Mouse (Mus musculus): Measurements from ENCODE around the gene Hsd17b1.

The Hsd17b1 gene

DNA sequence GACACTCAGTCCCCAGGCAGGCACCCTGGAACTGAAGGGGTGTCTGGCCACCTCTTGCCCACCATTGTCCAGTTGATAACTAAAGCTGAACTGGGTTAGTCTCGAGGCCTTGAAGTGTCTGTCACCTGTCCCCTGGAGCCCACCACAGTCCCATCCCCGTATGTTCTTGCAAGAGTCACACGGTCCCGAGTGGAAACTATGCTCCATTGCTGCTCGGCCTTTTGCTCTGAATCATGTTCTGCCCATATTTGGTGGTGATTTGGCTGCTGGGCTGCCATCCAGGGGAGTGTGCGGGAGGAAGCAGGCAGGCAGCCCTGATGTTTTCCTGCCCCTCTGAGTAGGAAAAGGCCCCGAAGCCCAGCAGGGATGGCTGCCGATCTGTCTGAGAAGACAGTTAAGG is 18.1 kb upstream of the Hsd17b1 start:
- peak; percentile 64 for DNase-seq (ENCODE audit: extremely low read depth, insufficient read length, low spot score)

- DNase-seq (ENCODE audit: extremely low read depth, insufficient read length, low spot score) = no peak
Observed at GRCm38 (mm10) chr11:101061049-101061448, 17.2 kb upstream of the Hsd17b1 start.

- DNase-seq (ENCODE audit: extremely low read depth, insufficient read length, low spot score) = no peak
Observed at GRCm38 (mm10) chr11:101062165-101062884, 15.9 kb upstream of the Hsd17b1 start.

GRCm38 (mm10) chr11:101062971-101063675 is 15.1 kb upstream of the Hsd17b1 start:
- no peak for DNase-seq (ENCODE audit: extremely low read depth, insufficient read length, low spot score)

- peak; percentile 71 for DNase-seq (ENCODE audit: extremely low read depth, insufficient read length, low spot score)
Observed at GRCm38 (mm10) chr11:101063676-101064327, 14.4 kb upstream of the Hsd17b1 start.

DNA sequence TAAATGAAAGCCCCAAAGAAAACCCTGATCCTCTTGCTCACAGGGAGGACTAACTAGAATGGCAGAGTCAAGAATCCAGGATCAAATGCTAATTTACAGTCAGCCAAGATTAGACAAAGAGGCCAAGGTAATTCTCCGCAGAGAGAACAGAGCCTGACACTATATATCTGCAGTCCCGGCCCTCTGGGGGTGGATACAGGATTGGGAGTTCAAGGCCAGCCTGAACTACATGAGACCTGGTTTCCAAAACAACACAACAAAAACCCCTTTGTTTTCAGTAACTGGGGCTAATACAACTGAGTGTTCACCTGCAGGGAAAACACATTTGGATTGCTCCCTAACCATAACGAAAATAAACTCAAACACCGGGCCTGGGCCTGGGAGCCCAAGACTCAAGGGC is 13.7 kb upstream of the Hsd17b1 start:
- DNase-seq (ENCODE audit: extremely low read depth, insufficient read length, low spot score) = no peak

DNA sequence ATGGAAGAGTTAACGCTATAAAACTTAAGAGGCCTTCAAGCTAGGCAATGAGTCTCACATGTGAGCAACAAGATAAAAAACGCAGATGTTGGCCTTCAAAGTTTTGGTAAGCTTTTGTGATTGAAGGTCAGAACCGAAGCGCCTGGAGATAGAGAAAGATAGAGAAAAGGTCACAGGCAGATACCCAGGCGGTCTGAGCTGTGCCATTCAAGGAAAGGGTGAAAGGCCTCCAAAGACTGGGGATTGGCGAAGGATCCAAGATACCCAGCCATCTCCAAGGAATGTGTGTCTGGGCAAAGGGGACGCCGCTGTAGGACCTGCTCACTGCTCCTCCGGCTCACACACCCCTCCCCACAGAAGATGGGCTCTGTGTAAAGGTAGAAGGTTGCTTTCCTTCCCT is 13.2 kb upstream of the Hsd17b1 start:
- no peak for DNase-seq (ENCODE audit: extremely low read depth, insufficient read length, low spot score)

- peak; percentile 51 for DNase-seq (ENCODE audit: extremely low read depth, insufficient read length, low spot score)
Observed at GRCm38 (mm10) chr11:101066549-101067412, 11.4 kb upstream of the Hsd17b1 start.

GRCm38 (mm10) chr11:101069391-101070188 is 8.6 kb upstream of the Hsd17b1 start, which contains the start of gene Naglu:
Gene Naglu (plus strand): TSS chr11:101070012.
- peak; percentile 98 for DNase-seq (ENCODE audit: extremely low read depth, insufficient read length, low spot score)

- no peak for DNase-seq (ENCODE audit: extremely low read depth, insufficient read length, low spot score)
Observed at GRCm38 (mm10) chr11:101070189-101070527, 8.1 kb upstream of the Hsd17b1 start.

- no peak for DNase-seq (ENCODE audit: extremely low read depth, insufficient read length, low spot score)
Observed at GRCm38 (mm10) chr11:101070987-101071386, 7.2 kb upstream of the Hsd17b1 start.

- no peak for DNase-seq (ENCODE audit: extremely low read depth, insufficient read length, low spot score)
Observed at GRCm38 (mm10) chr11:101071810-101072428, 6.3 kb upstream of the Hsd17b1 start.

- DNase-seq (ENCODE audit: extremely low read depth, insufficient read length, low spot score) = no peak
Observed at GRCm38 (mm10) chr11:101079746-101080145, 1.5 kb downstream of the Hsd17b1 start.

- no peak for DNase-seq (ENCODE audit: extremely low read depth, insufficient read length, low spot score)
Observed at GRCm38 (mm10) chr11:101080421-101080820, 2.2 kb downstream of the Hsd17b1 start.

- peak; percentile 35 for DNase-seq (ENCODE audit: extremely low read depth, insufficient read length, low spot score)
Observed at GRCm38 (mm10) chr11:101081659-101082058, 3.4 kb downstream of the Hsd17b1 start.

DNA sequence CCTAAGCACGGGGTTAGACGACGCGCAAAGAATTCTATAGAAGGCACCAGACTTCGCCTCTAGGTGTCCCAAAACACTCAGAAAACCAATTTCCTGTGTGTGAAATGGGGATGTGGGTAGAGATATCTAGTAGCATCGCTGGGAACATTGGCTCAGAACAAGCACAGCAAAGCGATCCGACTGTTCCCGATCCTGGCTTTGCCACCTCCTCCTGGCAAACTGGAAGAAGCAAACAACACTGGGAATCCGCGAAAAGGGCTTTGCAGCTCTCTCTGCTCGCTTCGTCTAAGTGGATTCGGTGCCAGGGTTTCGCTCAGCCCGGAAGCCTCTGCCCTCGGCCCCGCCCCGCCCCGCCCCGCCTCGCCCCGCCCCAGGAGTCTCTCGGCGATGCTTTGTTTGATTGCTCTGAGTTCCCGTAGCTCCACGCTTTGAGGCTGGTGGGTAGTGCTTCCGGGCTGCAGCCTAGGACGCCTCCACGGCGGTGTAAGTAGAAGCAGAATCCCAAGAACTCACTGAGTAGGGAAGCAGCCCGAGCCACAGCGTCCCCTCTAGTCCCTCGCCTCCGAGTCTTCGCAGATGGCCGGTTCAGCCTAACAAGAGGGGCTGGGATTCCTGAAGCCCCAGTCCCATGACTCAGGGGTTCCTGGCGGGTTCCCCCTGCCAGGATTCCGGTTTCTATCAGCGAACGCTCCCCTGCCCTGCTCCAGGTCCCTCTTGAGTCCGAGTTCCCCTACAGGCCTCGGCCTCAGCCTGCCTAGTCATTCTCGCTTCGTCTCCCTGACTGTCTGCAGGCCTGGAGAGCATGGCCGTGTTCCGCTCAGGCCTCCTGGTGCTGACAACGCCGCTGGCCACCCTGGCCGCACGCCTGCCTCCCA is 4.2 kb downstream of the Hsd17b1 start, which contains the start of gene Coasy:
Coasy (plus strand) TSS at position 358 of the 875 bp plus-strand sequence.
- DNase-seq (ENCODE audit: extremely low read depth, insufficient read length, low spot score) = peak; percentile 84

- no peak for DNase-seq (ENCODE audit: extremely low read depth, insufficient read length, low spot score)
Observed at GRCm38 (mm10) chr11:101083083-101083697, 5.0 kb downstream of the Hsd17b1 start.

DNA sequence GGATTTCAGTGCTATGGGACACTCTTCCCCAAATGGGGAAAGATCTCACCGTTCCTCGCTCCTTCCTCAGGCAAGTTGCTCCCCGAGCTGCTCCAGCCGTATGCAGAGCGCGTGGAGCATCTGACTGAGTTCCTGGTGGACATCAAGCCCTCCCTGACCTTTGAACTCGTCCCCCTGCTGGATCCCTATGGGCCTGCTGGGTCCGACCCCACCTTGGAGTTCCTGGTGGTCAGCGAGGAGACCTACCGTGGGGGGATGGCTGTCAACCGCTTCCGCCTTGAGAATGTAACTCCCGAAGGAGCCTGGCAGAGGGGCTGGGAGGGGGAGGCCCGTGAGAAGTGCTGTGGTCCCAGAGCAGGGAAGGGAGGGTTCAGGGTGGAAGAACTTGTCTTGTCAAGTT is 6.0 kb downstream of the Hsd17b1 start:
- no peak for DNase-seq (ENCODE audit: extremely low read depth, insufficient read length, low spot score)
